Mouse (Mus musculus): Measurements from ENCODE around the gene Scd2. TPM values are rescaled to one million over a fixed set of nuclear protein-coding genes. Genes with fewer than 3 reads are reported as not detected.

Scd2 gene
- total and polyA plus RNA-seq, 2 experiments from 2014 or later: 210 to 696 TPM

DNA sequence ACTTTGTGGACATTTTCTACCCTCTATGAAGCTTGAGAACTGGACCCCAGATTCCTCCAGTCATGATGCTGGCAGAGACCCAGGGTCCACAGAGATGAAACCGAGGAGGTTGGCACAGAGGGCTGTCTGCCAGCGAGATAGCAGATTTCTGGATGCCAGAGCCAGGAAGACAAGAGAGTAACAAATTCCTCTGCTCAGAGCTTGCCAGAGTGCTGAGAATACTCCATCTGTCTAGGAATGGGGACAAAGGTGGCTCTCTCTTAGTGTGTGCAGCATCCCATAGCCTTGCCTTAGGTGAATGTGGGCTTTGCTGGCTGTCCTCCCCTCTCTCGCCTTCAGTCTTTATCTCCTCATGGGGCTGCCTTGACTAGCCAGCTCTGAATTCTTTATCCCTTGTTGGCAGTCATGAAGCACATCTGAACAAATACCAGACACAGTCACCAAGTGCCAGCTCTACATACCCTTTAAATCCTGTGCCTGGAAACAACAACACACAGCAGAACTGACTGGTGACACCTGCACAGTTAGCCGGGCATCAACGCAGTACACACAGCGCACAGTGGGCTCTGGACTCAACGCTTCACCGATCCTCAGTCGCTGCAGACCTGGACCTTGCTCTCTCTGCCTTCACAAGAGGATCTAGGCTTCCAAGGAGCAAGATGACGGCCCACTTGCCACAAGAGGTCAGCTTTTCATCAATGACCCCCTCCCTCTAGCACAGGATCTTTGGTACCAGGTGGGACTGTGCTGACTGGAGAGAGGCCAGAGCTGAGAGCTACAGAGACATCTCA is 39.6 kb downstream of the Scd2 start, which contains the start of gene Scd4:
Gene Scd4 (plus strand): TSS at position 260 of the 791 bp plus-strand sequence.
- Histone ChIP-seq H3K4me3 (ENCODE audit: low read depth, low read length) (no peak within 1 kb of the TSS), H3K9me3 (ENCODE audit: low read length) (no peaks in the 10 kb centered on the region), H3K4me2 (ENCODE audit: low read depth) (no peak within 1 kb of the TSS), H3K4me1 (ENCODE audit: insufficient read depth) (no peaks in the 10 kb centered on the region), H3K27ac (ENCODE audit: low read depth, low read length) (peak within 1 kb of the TSS; percentile 54; the same call in 1 of the 2 replicates), H3K9ac (no peak within 1 kb of the TSS), H3K36me3 (ENCODE audit: insufficient read depth) (no peaks in the 10 kb centered on the region), H3K27me3 (ENCODE audit: insufficient read depth, low read length) (no peaks in the 10 kb centered on the region)
- 66% methylated on average over 10 of the region's 10 CpGs for WGBS
- ATAC-seq (peak; percentile 55), DNase-seq (peak; percentile 35)
- TF ChIP-seq CTCF (IDR thresholded peaks at IDR 0.05; ENCODE audit: low read depth): no peak

DNA sequence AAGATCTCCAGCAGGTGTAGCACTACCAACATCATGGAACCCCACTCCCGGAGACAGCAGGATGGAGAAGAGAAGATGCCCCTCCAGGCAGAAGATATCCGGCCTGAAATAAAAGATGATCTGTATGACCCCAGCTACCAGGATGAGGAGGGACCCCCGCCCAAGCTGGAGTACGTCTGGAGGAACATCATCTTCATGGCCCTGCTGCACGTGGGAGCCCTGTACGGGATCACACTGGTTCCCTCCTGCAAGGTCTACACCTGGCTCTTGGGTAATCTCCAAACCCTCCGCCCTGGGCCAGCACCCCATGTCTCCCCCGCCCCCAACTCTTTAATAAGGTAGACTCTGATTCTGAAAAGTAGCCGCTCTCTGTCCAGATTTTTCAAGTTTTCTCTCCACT is 40.5 kb downstream of the Scd2 start:
- TF ChIP-seq CTCF (IDR thresholded peaks at IDR 0.05; ENCODE audit: low read depth): no peak
- Histone ChIP-seq H3K27ac (ENCODE audit: low read depth, low read length) (no peak overlapping the region), H3K36me3 (ENCODE audit: insufficient read depth) (no peaks in the 10 kb centered on the region), H3K27me3 (ENCODE audit: insufficient read depth, low read length) (no peaks in the 10 kb centered on the region), H3K4me2 (ENCODE audit: low read depth) (no peak overlapping the region), H3K4me3 (ENCODE audit: low read depth, low read length) (no peak overlapping the region), H3K4me1 (ENCODE audit: insufficient read depth) (no peaks in the 10 kb centered on the region), H3K9ac (no peak overlapping the region), H3K9me3 (ENCODE audit: low read length) (no peaks in the 10 kb centered on the region)
- no peak for ATAC-seq
- 88% methylated on average over 9 of the region's 9 CpGs for WGBS
- no peak for DNase-seq

DNA sequence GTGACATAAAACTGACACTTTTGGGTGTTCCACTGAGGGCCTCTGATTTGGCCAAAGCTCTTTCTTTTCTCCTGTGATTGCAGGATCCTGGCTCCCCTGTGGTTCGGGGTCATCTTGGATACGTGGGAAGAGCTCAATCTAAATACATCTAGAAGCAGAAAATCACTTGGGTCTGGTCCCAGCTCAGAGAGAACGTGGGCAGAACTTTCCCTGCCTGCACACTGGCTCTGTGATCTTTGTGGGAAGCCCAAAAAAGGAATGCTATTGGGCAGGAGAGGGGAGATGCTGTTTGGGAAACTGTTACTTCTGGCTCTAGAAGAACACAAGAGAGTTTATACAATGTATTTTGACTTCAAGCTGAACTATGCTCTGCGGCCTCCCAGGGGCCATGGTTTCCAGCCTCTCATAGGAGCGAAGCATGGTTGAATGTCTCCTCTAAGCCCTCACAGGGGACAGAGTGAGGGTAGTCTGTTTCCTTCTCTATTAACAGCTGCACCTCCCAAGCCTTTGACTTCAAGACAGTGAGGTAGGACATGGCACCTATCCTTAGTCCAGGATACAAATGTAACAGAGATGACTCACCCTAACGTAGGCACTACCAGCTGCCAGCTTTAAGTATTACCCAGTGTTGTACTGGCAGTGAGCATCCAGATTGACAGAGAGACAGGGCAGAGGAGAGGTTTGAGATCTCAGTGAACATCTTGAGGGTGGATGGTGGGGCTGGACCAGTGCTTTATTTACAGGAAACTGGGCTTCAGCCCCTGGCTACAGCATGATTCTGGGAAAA is 42.6 kb downstream of the Scd2 start:
- Histone ChIP-seq H3K27me3 (ENCODE audit: insufficient read depth, low read length) (no peaks in the 10 kb centered on the region), H3K4me3 (ENCODE audit: low read depth, low read length) (no peak overlapping the region), H3K36me3 (ENCODE audit: insufficient read depth) (no peaks in the 10 kb centered on the region), H3K4me2 (ENCODE audit: low read depth) (no peak overlapping the region), H3K4me1 (ENCODE audit: insufficient read depth) (no peaks in the 10 kb centered on the region), H3K9me3 (ENCODE audit: low read length) (no peaks in the 10 kb centered on the region), H3K27ac (ENCODE audit: low read depth, low read length) (no peak overlapping the region), H3K9ac (no peak overlapping the region)
- no peak for ATAC-seq
- no peak for DNase-seq
- 77% methylated on average over 6 of the region's 6 CpGs for WGBS
- TF ChIP-seq CTCF (IDR thresholded peaks at IDR 0.05; ENCODE audit: low read depth): no peak

DNA sequence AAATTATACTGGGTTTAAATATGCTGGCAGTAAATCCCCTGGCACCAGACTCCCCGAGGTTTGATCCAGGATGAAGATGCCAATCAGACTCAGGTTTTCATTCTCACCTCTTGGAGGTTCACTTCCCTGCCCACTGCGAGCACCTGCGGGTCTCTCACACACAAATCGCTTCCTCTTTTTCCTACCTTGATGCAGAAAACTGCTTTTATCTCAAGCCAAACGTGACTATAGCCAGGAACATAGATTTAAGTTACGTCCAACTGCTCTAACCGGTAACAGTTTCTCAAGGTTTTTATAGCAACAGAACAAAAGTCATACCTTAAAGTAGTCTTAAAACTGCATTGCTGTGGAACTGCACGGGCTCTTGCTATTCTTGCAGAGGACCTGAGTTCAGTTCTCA is 56.2 kb downstream of the Scd2 start:
- Histone ChIP-seq H3K4me1 (ENCODE audit: insufficient read depth) (no peaks in the 10 kb centered on the region), H3K4me3 (ENCODE audit: low read depth, low read length) (no peak overlapping the region), H3K27me3 (ENCODE audit: insufficient read depth, low read length) (no peaks in the 10 kb centered on the region), H3K36me3 (ENCODE audit: insufficient read depth) (no peaks in the 10 kb centered on the region), H3K27ac (ENCODE audit: low read depth, low read length) (no peak overlapping the region), H3K9me3 (ENCODE audit: low read length) (no peaks in the 10 kb centered on the region), H3K9ac (no peak overlapping the region), H3K4me2 (ENCODE audit: low read depth) (no peak overlapping the region)
- TF ChIP-seq CTCF (IDR thresholded peaks at IDR 0.05; ENCODE audit: low read depth): no peak
- no peak for ATAC-seq
- no peak for DNase-seq
- 87% methylated on average over 8 of the region's 8 CpGs for WGBS

DNA sequence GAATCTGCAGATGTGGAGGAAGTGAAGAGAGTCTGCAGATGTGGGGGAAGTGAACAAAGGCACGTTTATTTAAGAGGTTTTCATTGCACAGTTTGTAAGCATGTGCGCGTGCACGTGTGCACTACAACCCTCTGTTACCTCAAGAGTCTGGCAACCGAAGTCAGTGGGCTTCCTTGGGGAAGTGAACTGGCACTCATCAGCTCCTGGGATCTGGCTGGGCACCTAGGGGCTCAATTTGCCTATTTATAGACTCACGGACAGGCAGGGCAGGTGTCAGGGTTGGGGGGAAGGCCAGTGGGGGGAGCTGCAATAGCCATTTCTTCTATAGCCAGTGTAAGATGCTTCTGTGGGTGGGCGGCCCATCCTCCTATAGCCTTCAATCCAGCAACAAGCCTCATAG is 58.3 kb downstream of the Scd2 start:
- no peak overlapping the region for H3K27ac ChIP-seq (ENCODE audit: low read depth, low read length)
- no peak overlapping the region for H3K4me3 ChIP-seq (ENCODE audit: low read depth, low read length)
- DNase-seq (no peak), ATAC-seq (no peak)
- H3K4me2 ChIP-seq (ENCODE audit: low read depth): no peak overlapping the region
- H3K9ac ChIP-seq: no peak overlapping the region
- no peak for TF ChIP-seq CTCF (IDR thresholded peaks at IDR 0.05; ENCODE audit: low read depth)
- WGBS: 86% methylated on average over 7 of the region's 7 CpGs
- no peaks in the 10 kb centered on the region for H3K27me3 ChIP-seq (ENCODE audit: insufficient read depth, low read length)
- H3K36me3 ChIP-seq (ENCODE audit: insufficient read depth): no peaks in the 10 kb centered on the region
- no peaks in the 10 kb centered on the region for H3K9me3 ChIP-seq (ENCODE audit: low read length)
- no peaks in the 10 kb centered on the region for H3K4me1 ChIP-seq (ENCODE audit: insufficient read depth)

Small RNAs within 50 kb of the gene (microRNA-seq; reads per million reads assigned to microRNA genes)
- gene Mir5114: 0 to 0.12 reads per million in 2 experiments

Other genes starting within 250 kb of the Scd2 start
- gene Erlin1, start 223.9 kb upstream of the Scd2 start, total RNA-seq (2014; rRNA removed): 8.9 and 11.1 TPM in 2 replicates
- 11.1 and 16.2 TPM in 2 replicates for gene Erlin1, start 223.9 kb upstream of the Scd2 start, polyA plus RNA-seq (2015; fragmentation: Nextera tagmentation; extraction: Ambion mirVana)
- 58.9 and 72.8 TPM in 2 replicates for gene Chuk, start 186.2 kb upstream of the Scd2 start, total RNA-seq (2014; rRNA removed)
- 16.1 and 25.2 TPM in 2 replicates for gene Chuk, start 186.2 kb upstream of the Scd2 start, polyA plus RNA-seq (2015; fragmentation: Nextera tagmentation; extraction: Ambion mirVana)
- 28.9 and 33.9 TPM in 2 replicates for gene Cwf19l1, start 157.8 kb upstream of the Scd2 start, total RNA-seq (2014; rRNA removed)
- gene Cwf19l1, start 157.8 kb upstream of the Scd2 start, polyA plus RNA-seq (2015; fragmentation: Nextera tagmentation; extraction: Ambion mirVana): 27.2 and 29.6 TPM in 2 replicates
- gene Bloc1s2, start 147.2 kb upstream of the Scd2 start, total RNA-seq (2014; rRNA removed): 65.5 and 74.3 TPM in 2 replicates
- 205 and 223 TPM in 2 replicates for gene Bloc1s2, start 147.2 kb upstream of the Scd2 start, polyA plus RNA-seq (2015; fragmentation: Nextera tagmentation; extraction: Ambion mirVana)
- 0.14 TPM in 1 of 2 replicates, not detected in the other for gene Pkd2l1, start 101.2 kb upstream of the Scd2 start, total RNA-seq (2014; rRNA removed)
- 0.05 and 0.06 TPM in 2 replicates for gene Pkd2l1, start 101.2 kb upstream of the Scd2 start, polyA plus RNA-seq (2015; fragmentation: Nextera tagmentation; extraction: Ambion mirVana)
- 3.1 and 4.0 TPM in 2 replicates for gene Scd3, start 90.4 kb upstream of the Scd2 start, total RNA-seq (2014; rRNA removed)
- 2.7 and 4.5 TPM in 2 replicates for gene Scd3, start 90.4 kb upstream of the Scd2 start, polyA plus RNA-seq (2015; fragmentation: Nextera tagmentation; extraction: Ambion mirVana)
- gene Scd4, start 39.4 kb downstream of the Scd2 start, total RNA-seq (2014; rRNA removed): 0.23 and 0.43 TPM in 2 replicates
- 0.11 and 0.25 TPM in 2 replicates for gene Scd4, start 39.4 kb downstream of the Scd2 start, polyA plus RNA-seq (2015; fragmentation: Nextera tagmentation; extraction: Ambion mirVana)
- 30.8 and 41.0 TPM in 2 replicates for gene Scd1, start 114.2 kb downstream of the Scd2 start, total RNA-seq (2014; rRNA removed)
- 5.2 and 8.7 TPM in 2 replicates for gene Scd1, start 114.2 kb downstream of the Scd2 start, polyA plus RNA-seq (2015; fragmentation: Nextera tagmentation; extraction: Ambion mirVana)
- gene Wnt8b, start 199.8 kb downstream of the Scd2 start, total RNA-seq (2014; rRNA removed): 0.54 and 2.1 TPM in 2 replicates
- 0.60 and 1.2 TPM in 2 replicates for gene Wnt8b, start 199.8 kb downstream of the Scd2 start, polyA plus RNA-seq (2015; fragmentation: Nextera tagmentation; extraction: Ambion mirVana)

Data from forebrain, postnatal 0 days (tissue).